Mouse (Mus musculus) embryonic facial prominence, embryonic 14.5 days (tissue): ENCODE data around the gene Slc25a42. TPM values are rescaled to one million over a fixed set of nuclear protein-coding genes. Genes with fewer than 3 reads are reported as not detected.

Experiments used
- ATAC-seq: fragments of 200-750 bp; cut with Nextera tagmentation; 2 replicates; pipeline ENCODE4 v1.8.0; 2017; ENCODE audit warnings: low read depth, moderate number of reproducible peaks, moderate TSS enrichment
- DNase-seq: peaks from one replicate; pipeline ENCODE4 v3.0.0-alpha.2; 2015; ENCODE audit warnings: low spot score
- H3K27ac ChIP-seq: fragments of 300-500 bp; sonication (generic); replicated peaks from 2 replicates; pipeline ENCODE4 v1.5.1; 2014; ENCODE audit warnings: low read depth, mild to moderate bottlenecking, low read length, moderate library complexity
- H3K27me3 ChIP-seq: fragments of 300-500 bp; sonication (generic); replicated peaks from 2 replicates; pipeline ENCODE4 v1.6.1; 2014; ENCODE audit warnings: low read length; ENCODE audit not compliant: control insufficient read depth, insufficient read depth
- H3K36me3 ChIP-seq: fragments of 300-500 bp; sonication (generic); 2 replicates; pipeline ENCODE4 v1.6.1; 2014; ENCODE audit warnings: low read length, mixed read lengths; ENCODE audit not compliant: control insufficient read depth, insufficient read depth
- H3K4me1 ChIP-seq: fragments of 300-500 bp; sonication (generic); 2 replicates; pipeline ENCODE4 v1.6.1; 2014; ENCODE audit warnings: antibody characterized with exemption, low read length; ENCODE audit not compliant: control insufficient read depth, insufficient read depth
- H3K4me2 ChIP-seq: fragments of 300-500 bp; sonication (generic); 2 replicates; pipeline ENCODE4 v1.6.1; 2014; ENCODE audit warnings: low read depth, mild to moderate bottlenecking, low read length, moderate library complexity, mixed read lengths
- H3K4me3 ChIP-seq: fragments of 300-500 bp; sonication (generic); 2 replicates; pipeline ENCODE4 v1.5.1; 2014; ENCODE audit warnings: low read depth, mild to moderate bottlenecking, low read length
- H3K9ac ChIP-seq: fragments of 300-500 bp; sonication (generic); 2 replicates; pipeline ENCODE4 v1.6.1; 2014; ENCODE audit warnings: low read depth, mild to moderate bottlenecking, low read length, moderate library complexity, mixed read lengths
- H3K9me3 ChIP-seq: fragments of 300-500 bp; sonication (generic); 2 replicates; pipeline ENCODE4 v1.6.1; 2016; ENCODE audit warnings: low read length; ENCODE audit not compliant: control insufficient read depth
- WGBS: fragments of 180-500 bp; shearing (Covaris S2); extraction: QIAGEN DNeasy Blood & Tissue Kit; methylation state at CpG from one replicate; pipeline ENCODE4 v1.1.7; 2014; 5-methylcytosine and 5-hydroxymethylcytosine counted together
- polyA plus RNA-seq: library from polyadenylated mRNA; unstranded; fragments of >200 nt; fragmentation: Nextera tagmentation; extraction: Ambion mirVana; gene quantifications from 2 replicates; pipeline ENCODE4 v1.2.1, GENCODE M21; 2014

Slc25a42 gene
- polyA plus RNA-seq, 1 experiment from 2014 or later, result 4.0 TPM

DNA sequence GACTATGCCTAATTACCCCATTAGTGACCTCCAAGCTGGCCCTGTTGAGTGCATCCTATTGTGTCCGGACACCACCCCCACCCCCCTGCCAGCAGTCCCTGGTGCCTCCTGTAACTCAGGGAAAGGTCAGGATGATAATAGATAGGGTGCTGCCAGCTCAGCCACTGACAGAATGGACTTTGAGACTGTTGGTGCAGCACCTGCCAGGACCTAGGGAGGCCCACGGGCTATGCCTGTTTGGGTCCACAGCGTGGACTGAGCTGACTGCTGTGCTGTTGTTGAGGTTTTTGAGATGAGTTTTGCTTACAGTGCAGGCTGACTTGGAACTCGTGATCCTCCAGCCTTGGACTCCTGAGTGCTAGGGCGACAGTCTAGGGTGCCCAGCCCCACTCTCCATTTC lies 18.9 kb downstream of the Slc25a42 start:
- no peak for DNase-seq
- ATAC-seq, result no peak
- H3K9me3 ChIP-seq, result no peaks in the 10 kb centered on the region
- WGBS, result 66% methylated on average over 2 of the region's 5 CpGs
- no peaks in the 10 kb centered on the region for H3K4me1 ChIP-seq
- H3K9ac ChIP-seq, result no peak overlapping the region
- no peak overlapping the region for H3K27ac ChIP-seq
- no peaks in the 10 kb centered on the region for H3K27me3 ChIP-seq
- H3K4me3 ChIP-seq, result no peak overlapping the region
- no peaks in the 10 kb centered on the region for H3K36me3 ChIP-seq
- no peak overlapping the region for H3K4me2 ChIP-seq

DNA sequence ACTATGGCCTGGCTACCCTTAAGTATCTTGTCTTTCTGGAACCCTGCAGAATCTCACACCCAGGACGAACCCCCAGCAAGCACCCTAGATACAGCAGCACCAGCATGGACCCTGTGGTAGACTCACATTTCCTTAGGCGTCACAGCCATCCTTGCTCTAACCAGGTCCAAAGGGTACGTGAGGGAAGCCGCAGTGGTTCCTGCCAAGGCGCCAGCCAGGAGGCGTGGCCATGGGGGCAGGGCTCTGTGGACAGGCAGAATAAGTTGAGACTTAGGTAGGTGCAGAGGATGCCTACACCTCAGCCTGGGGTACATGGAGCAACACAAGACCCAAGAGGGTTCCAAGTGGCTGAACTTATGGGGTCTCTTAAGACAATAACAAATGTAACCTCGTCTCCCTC lies 23.4 kb downstream of the Slc25a42 start:
- DNase-seq (no peak), ATAC-seq (no peak)
- H3K27me3 ChIP-seq, result no peaks in the 10 kb centered on the region
- H3K27ac ChIP-seq, result no peak overlapping the region
- no peak overlapping the region for H3K4me3 ChIP-seq
- H3K4me1 ChIP-seq, result no peaks in the 10 kb centered on the region
- no peak overlapping the region for H3K9ac ChIP-seq
- no peaks in the 10 kb centered on the region for H3K36me3 ChIP-seq
- no peak overlapping the region for H3K4me2 ChIP-seq
- WGBS, result 75% methylated on average over 7 of the region's 7 CpGs
- H3K9me3 ChIP-seq, result no peaks in the 10 kb centered on the region

- ATAC-seq (no peak), DNase-seq (no peak)
- Histone ChIP-seq H3K36me3 (peaks cover 44% of the 10 kb centered on the region), H3K27me3 (no peaks in the 10 kb centered on the region), H3K27ac (no peak overlapping the region), H3K4me3 (no peak overlapping the region), H3K9me3 (no peaks in the 10 kb centered on the region), H3K9ac (no peak overlapping the region), H3K4me2 (no peak overlapping the region), H3K4me1 (no peaks in the 10 kb centered on the region)
- 83% methylated on average over 4 of the region's 4 CpGs for WGBS
These were observed 28.9 kb downstream of the Slc25a42 start for GRCm38 (mm10) chr8:70183194-70183593.

- no peak overlapping the region for H3K9ac ChIP-seq
- H3K4me3 ChIP-seq, result no peak overlapping the region
- peak; percentile 34 for DNase-seq
- no peaks in the 10 kb centered on the region for H3K27me3 ChIP-seq
- peak; percentile 54; the same call in 1 of the 2 replicates for ATAC-seq
- H3K9me3 ChIP-seq, result no peaks in the 10 kb centered on the region
- no peak overlapping the region for H3K4me2 ChIP-seq
- H3K27ac ChIP-seq, result no peak overlapping the region
- 49% methylated on average over 2 of the region's 2 CpGs for WGBS
- no peaks in the 10 kb centered on the region for H3K4me1 ChIP-seq
- H3K36me3 ChIP-seq, result peaks cover 55% of the 10 kb centered on the region
These were observed 30.2 kb downstream of the Slc25a42 start for GRCm38 (mm10) chr8:70181903-70182252.

- WGBS, result 82% methylated on average over 16 of the region's 16 CpGs
- Histone ChIP-seq H3K36me3 (peaks cover 59% of the 10 kb centered on the region), H3K4me2 (no peak overlapping the region), H3K4me3 (no peak overlapping the region), H3K27ac (no peak overlapping the region), H3K9ac (no peak overlapping the region), H3K9me3 (no peaks in the 10 kb centered on the region), H3K27me3 (no peaks in the 10 kb centered on the region), H3K4me1 (no peaks in the 10 kb centered on the region)
- DNase-seq (no peak), ATAC-seq (peak; percentile 24; the same call in 1 of the 2 replicates)
These were observed 30.7 kb downstream of the Slc25a42 start for GRCm38 (mm10) chr8:70181212-70181902.

DNA sequence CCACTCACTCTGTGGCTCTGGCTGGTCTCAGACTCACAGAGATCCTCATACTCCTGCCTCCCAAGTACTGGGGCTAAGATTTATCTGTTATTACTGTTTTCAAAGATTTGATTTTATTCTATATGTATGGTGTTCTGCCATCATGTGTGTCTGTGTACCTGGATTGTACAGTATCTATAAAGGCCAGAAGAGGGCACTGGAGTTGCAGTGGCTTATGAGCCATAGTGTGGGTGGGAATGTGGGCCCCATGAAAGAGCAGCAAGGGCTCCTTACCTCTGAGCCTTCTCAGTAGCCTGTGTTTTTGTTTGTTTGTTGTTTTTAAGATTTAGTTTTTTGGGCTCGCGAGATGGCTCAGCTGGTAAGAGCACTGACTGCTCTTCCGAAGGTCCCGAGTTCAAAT lies 33.0 kb downstream of the Slc25a42 start:
- Histone ChIP-seq H3K27me3 (no peaks in the 10 kb centered on the region), H3K4me2 (no peak overlapping the region), H3K27ac (no peak overlapping the region), H3K9ac (no peak overlapping the region), H3K4me1 (no peaks in the 10 kb centered on the region), H3K9me3 (no peaks in the 10 kb centered on the region), H3K4me3 (no peak overlapping the region), H3K36me3 (peaks cover 59% of the 10 kb centered on the region)
- DNase-seq (no peak), ATAC-seq (no peak)
- WGBS, result 95% methylated on average over 4 of the region's 4 CpGs

GRCm38 (mm10) chr8:70178231-70178630 lies 33.9 kb downstream of the Slc25a42 start:
- ATAC-seq (no peak), DNase-seq (no peak)
- H3K4me2 ChIP-seq, result no peak overlapping the region
- peaks cover 57% of the 10 kb centered on the region for H3K36me3 ChIP-seq
- H3K27me3 ChIP-seq, result no peaks in the 10 kb centered on the region
- no peak overlapping the region for H3K4me3 ChIP-seq
- H3K4me1 ChIP-seq, result 0 out of 2 replicates have a peak, but pooled peaks cover 3% of the 10 kb centered on the region
- H3K9ac ChIP-seq, result no peak overlapping the region
- no peak overlapping the region for H3K27ac ChIP-seq
- H3K9me3 ChIP-seq, result no peaks in the 10 kb centered on the region
- 93% methylated on average over 2 of the region's 2 CpGs for WGBS

DNA sequence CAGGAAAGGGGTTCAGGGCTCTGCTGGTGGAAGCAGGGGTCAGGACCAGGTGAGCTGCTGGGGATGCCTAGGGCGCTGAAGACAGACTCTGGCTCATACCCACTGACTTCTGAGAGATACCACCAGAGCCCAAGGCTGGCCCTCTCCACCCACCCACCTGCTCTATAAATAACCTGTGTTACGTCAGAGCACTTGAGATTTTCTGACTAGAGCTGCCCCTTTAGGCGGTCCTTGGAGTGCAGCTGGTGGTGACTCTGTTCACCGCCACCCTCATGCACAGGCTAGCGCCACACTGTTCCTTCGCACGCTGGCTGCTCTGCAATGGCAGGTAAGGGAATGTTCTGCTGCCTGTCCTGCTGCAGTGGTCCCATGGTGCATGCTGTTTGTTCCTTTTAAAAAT lies 38.0 kb downstream of the Slc25a42 start:
- H3K9ac ChIP-seq, result no peak overlapping the region
- 86% methylated on average over 7 of the region's 7 CpGs for WGBS
- H3K4me3 ChIP-seq, result no peak overlapping the region
- H3K36me3 ChIP-seq, result peaks cover 24% of the 10 kb centered on the region
- H3K27me3 ChIP-seq, result no peaks in the 10 kb centered on the region
- peaks cover 12% of the 10 kb centered on the region; the same call in 1 of the 2 replicates for H3K4me1 ChIP-seq
- no peak overlapping the region for H3K4me2 ChIP-seq
- DNase-seq (no peak), ATAC-seq (no peak)
- no peaks in the 10 kb centered on the region for H3K9me3 ChIP-seq
- H3K27ac ChIP-seq, result no peak overlapping the region

DNA sequence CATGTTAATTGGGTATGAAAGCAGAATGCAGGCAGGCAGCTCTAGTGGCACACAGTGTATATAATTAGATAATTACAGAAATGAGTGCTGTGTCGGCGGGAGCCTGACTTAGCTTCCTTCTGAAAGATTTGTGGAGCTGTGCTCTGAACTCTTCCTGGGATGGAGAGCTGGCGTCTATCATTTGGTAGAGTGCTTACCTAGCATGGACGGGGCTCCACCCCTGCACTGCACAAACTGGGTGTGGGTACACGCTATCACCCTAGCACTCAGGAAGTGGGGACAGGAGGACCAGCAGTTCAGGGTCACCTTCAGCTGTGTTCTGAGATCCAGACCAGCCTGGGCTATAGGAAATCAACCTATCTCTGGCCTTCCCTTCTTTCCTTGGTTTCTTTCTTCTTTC lies 38.8 kb downstream of the Slc25a42 start:
- DNase-seq (no peak), ATAC-seq (no peak)
- 74% methylated on average over 5 of the region's 5 CpGs for WGBS
- Histone ChIP-seq H3K4me3 (peak overlapping the region; percentile 69; the same call in 1 of the 2 replicates), H3K4me2 (peak overlapping the region; percentile 77), H3K27me3 (no peaks in the 10 kb centered on the region), H3K9me3 (no peaks in the 10 kb centered on the region), H3K36me3 (peaks cover 16% of the 10 kb centered on the region), H3K27ac (no peak overlapping the region), H3K9ac (no peak overlapping the region), H3K4me1 (peaks cover 12% of the 10 kb centered on the region; the same call in 1 of the 2 replicates)
